Mouse (Mus musculus) lung, embryonic 15.5 days (tissue): Measurements from ENCODE around the gene Fzd5. TPM values are rescaled to one million over a fixed set of nuclear protein-coding genes. Genes with fewer than 3 reads are reported as not detected.

Experiments used
- polyA plus RNA-seq: library from polyadenylated mRNA; unstranded; fragments of >200 nt; fragmentation: Nextera tagmentation; extraction: Ambion mirVana; gene quantifications from 2 replicates; pipeline ENCODE4 v1.2.1, GENCODE M21; 2015

The Fzd5 gene
- polyA plus RNA-seq, 1 experiment from 2014 or later = 3.1 TPM

Other genes with a start within 250 kb of the Fzd5 start
- 35.1 and 36.4 TPM in 2 replicates for gene Creb1, start 205.1 kb downstream of the Fzd5 start, polyA plus RNA-seq
- 18.7 and 20.5 TPM in 2 replicates for gene Mettl21a, start 120.5 kb downstream of the Fzd5 start, polyA plus RNA-seq
- 3.8 TPM in 2 replicates for gene Ccnyl1, start 47.3 kb downstream of the Fzd5 start, polyA plus RNA-seq
- gene Plekhm3, start 219.1 kb upstream of the Fzd5 start, polyA plus RNA-seq = 5.9 and 8.1 TPM in 2 replicates